Mouse (Mus musculus) macrophage (primary cell): ENCODE data around the gene Fsd2. TPM values are rescaled to one million over a fixed set of nuclear protein-coding genes. Genes with fewer than 3 reads are reported as not detected.

Experiments used
- H3K27ac ChIP-seq: fragments of 350-480 bp; formaldehyde crosslinking; 2 replicates; pipeline ENCODE4 v1.9.0; 2021
- H3K36me3 ChIP-seq: fragments of 350-480 bp; formaldehyde crosslinking; 2 replicates; pipeline ENCODE4 v1.9.0; 2021; ENCODE audit errors: inconsistent target
- H3K4me3 ChIP-seq: fragments of 350-480 bp; formaldehyde crosslinking; 2 replicates; pipeline ENCODE4 v1.9.0; 2021; ENCODE audit errors: inconsistent target
- H3K79me2 ChIP-seq: fragments of 350-480 bp; formaldehyde crosslinking; 2 replicates; pipeline ENCODE4 v1.9.0; 2021; ENCODE audit errors: inconsistent target
- WGBS: methylation state at CpG from one replicate; pipeline ENCODE4 v1.1.7; 2026; ENCODE audit warnings: inconsistent platforms; ENCODE audit not compliant: missing documents; 5-methylcytosine and 5-hydroxymethylcytosine counted together
- polyA plus RNA-seq: library from polyadenylated mRNA; stranded (reverse); fragments of 250-400 nt; gene quantifications from 3 replicates; pipeline ENCODE4 v1.2.4, GENCODE M21; 2018; ENCODE audit warnings: inconsistent platforms

The Fsd2 gene
- polyA plus RNA-seq, 1 experiment from 2014 or later = 0.30 TPM

- Histone ChIP-seq H3K4me3 (no peak overlapping the region), H3K79me2 (peaks cover 6% of the 10 kb centered on the region), H3K27ac (no peak overlapping the region), H3K36me3 (no peaks in the 10 kb centered on the region)
- WGBS = 96% methylated on average over 5 of the region's 5 CpGs
Measured at GRCm38 (mm10) chr7:81567396-81567795, 652 bp upstream of the Fsd2 start.

- Histone ChIP-seq H3K27ac (no peak overlapping the region), H3K79me2 (no peaks in the 10 kb centered on the region), H3K4me3 (no peak overlapping the region), H3K36me3 (no peaks in the 10 kb centered on the region)
- 98% methylated on average over 4 of the region's 4 CpGs for WGBS
Measured at GRCm38 (mm10) chr7:81566332-81566731, 412 bp downstream of the Fsd2 start.

- H3K27ac ChIP-seq = no peak overlapping the region
- 86% methylated on average over 6 of the region's 7 CpGs for WGBS
Measured at GRCm38 (mm10) chr7:81565381-81566055, 1.2 kb downstream of the Fsd2 start.

GRCm38 (mm10) chr7:81564766-81565165 lies 2.0 kb downstream of the Fsd2 start:
- no peak overlapping the region for H3K4me3 ChIP-seq
- 92% methylated on average over 7 of the region's 7 CpGs for WGBS
- H3K79me2 ChIP-seq = no peaks in the 10 kb centered on the region
- no peak overlapping the region for H3K27ac ChIP-seq
- H3K36me3 ChIP-seq = no peaks in the 10 kb centered on the region

More at GRCm38 (mm10) chr7:81565381-81566055, 1.2 kb downstream of the Fsd2 start:
- H3K36me3 ChIP-seq = no peaks in the 10 kb centered on the region
- H3K4me3 ChIP-seq = no peak overlapping the region
- no peaks in the 10 kb centered on the region for H3K79me2 ChIP-seq

GRCm38 (mm10) chr7:81563506-81564015 lies 3.2 kb downstream of the Fsd2 start:
- Histone ChIP-seq H3K36me3 (no peaks in the 10 kb centered on the region), H3K79me2 (no peaks in the 10 kb centered on the region), H3K4me3 (no peak overlapping the region), H3K27ac (no peak overlapping the region)
- WGBS = 95% methylated on average over 4 of the region's 4 CpGs

- WGBS = 94% methylated on average over 5 of the region's 5 CpGs
- no peaks in the 10 kb centered on the region for H3K36me3 ChIP-seq
- H3K79me2 ChIP-seq = no peaks in the 10 kb centered on the region
- H3K27ac ChIP-seq = no peak overlapping the region
- no peak overlapping the region for H3K4me3 ChIP-seq
Measured at GRCm38 (mm10) chr7:81561211-81561610, 5.5 kb downstream of the Fsd2 start.

- WGBS = 72% methylated on average over 7 of the region's 8 CpGs
- no peaks in the 10 kb centered on the region for H3K36me3 ChIP-seq
- H3K4me3 ChIP-seq = no peak overlapping the region
- H3K27ac ChIP-seq = no peak overlapping the region
- H3K79me2 ChIP-seq = no peaks in the 10 kb centered on the region
Measured at GRCm38 (mm10) chr7:81560101-81561049, 6.4 kb downstream of the Fsd2 start.

- Histone ChIP-seq H3K4me3 (no peak overlapping the region), H3K36me3 (no peaks in the 10 kb centered on the region), H3K27ac (no peak overlapping the region), H3K79me2 (no peaks in the 10 kb centered on the region)
- WGBS = 87% methylated on average over 13 of the region's 14 CpGs
Measured at GRCm38 (mm10) chr7:81559231-81559980, 7.3 kb downstream of the Fsd2 start.

GRCm38 (mm10) chr7:81557985-81558360 lies 8.8 kb downstream of the Fsd2 start:
- no peaks in the 10 kb centered on the region for H3K79me2 ChIP-seq
- 82% methylated on average over 4 of the region's 4 CpGs for WGBS

GRCm38 (mm10) chr7:81557252-81557984 lies 9.3 kb downstream of the Fsd2 start:
- 94% methylated on average over 7 of the region's 7 CpGs for WGBS
- H3K27ac ChIP-seq = no peak overlapping the region
- no peaks in the 10 kb centered on the region for H3K36me3 ChIP-seq
- no peak overlapping the region for H3K4me3 ChIP-seq
- no peaks in the 10 kb centered on the region for H3K79me2 ChIP-seq

More at GRCm38 (mm10) chr7:81557985-81558360, 8.8 kb downstream of the Fsd2 start:
- no peak overlapping the region for H3K4me3 ChIP-seq
- no peaks in the 10 kb centered on the region for H3K36me3 ChIP-seq
- H3K27ac ChIP-seq = no peak overlapping the region

GRCm38 (mm10) chr7:81556839-81557238 lies 9.9 kb downstream of the Fsd2 start:
- Histone ChIP-seq H3K79me2 (no peaks in the 10 kb centered on the region), H3K4me3 (no peak overlapping the region), H3K36me3 (no peaks in the 10 kb centered on the region), H3K27ac (no peak overlapping the region)
- 94% methylated on average over 4 of the region's 4 CpGs for WGBS

- H3K27ac ChIP-seq = no peak overlapping the region
- 85% methylated on average over 2 of the region's 2 CpGs for WGBS
- H3K36me3 ChIP-seq = no peaks in the 10 kb centered on the region
- H3K79me2 ChIP-seq = no peaks in the 10 kb centered on the region
- no peak overlapping the region for H3K4me3 ChIP-seq
Measured at GRCm38 (mm10) chr7:81554369-81554768, 12.4 kb downstream of the Fsd2 start.

GRCm38 (mm10) chr7:81553589-81553988 lies 13.2 kb downstream of the Fsd2 start:
- Histone ChIP-seq H3K79me2 (no peaks in the 10 kb centered on the region), H3K4me3 (no peak overlapping the region), H3K27ac (no peak overlapping the region), H3K36me3 (no peaks in the 10 kb centered on the region)
- WGBS = 89% methylated on average over 4 of the region's 4 CpGs

- Histone ChIP-seq H3K4me3 (no peak overlapping the region), H3K27ac (no peak overlapping the region)
Measured at GRCm38 (mm10) chr7:81548864-81549263, 17.9 kb downstream of the Fsd2 start.

More at GRCm38 (mm10) chr7:81548864-81549263, 17.9 kb downstream of the Fsd2 start:
- Histone ChIP-seq H3K79me2 (no peaks in the 10 kb centered on the region), H3K36me3 (no peaks in the 10 kb centered on the region)
- 72% methylated on average over 11 of the region's 11 CpGs for WGBS
